Mouse (Mus musculus): ENCODE data around the gene Dennd4a. TPM values are rescaled to one million over a fixed set of nuclear protein-coding genes. Genes with fewer than 3 reads are reported as not detected.

The Dennd4a gene
- polyA plus RNA-seq (2012; rRNA removed), result 10.5 and 10.8 TPM in 2 replicates

DNA sequence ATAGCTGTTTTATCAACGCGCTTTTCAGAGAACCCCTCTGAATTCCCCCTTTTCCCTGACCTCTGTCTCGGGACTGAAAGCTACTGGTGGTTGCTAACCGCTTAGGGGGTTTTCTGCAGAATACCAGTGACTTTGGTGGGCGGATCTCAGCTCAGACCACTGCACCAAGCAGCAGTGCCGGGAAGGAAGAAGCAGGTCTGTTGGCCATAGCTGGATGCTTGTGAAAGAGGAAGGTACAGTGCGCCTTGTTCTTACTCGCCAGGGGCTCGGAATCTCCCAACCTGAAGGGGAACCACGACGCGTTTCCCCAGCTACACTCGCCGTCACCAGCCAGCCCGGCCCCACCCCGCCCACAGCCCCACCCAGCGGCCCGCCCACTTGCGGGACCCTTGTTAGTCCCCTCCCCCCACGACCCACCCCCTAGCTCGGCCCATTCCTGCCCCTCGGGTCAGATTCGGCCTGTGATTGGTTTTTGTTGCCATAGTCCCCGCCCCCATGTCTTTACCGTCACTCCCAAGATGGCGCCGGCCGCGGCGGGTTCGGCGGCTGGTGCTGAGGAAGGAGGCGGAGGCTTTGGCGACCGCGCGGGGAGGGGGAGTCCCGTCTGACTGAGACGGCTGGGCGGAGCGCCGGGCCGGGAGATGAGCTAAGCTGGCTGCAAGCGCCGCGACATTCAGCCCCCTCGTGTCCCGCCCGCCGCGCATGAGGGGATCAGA is at the start of gene Dennd4a:
Dennd4a (plus strand) TSS at position 519 of the 716 bp plus-strand sequence.
- peak; percentile 92 for DNase-seq (ENCODE audit: low spot score)

DNA sequence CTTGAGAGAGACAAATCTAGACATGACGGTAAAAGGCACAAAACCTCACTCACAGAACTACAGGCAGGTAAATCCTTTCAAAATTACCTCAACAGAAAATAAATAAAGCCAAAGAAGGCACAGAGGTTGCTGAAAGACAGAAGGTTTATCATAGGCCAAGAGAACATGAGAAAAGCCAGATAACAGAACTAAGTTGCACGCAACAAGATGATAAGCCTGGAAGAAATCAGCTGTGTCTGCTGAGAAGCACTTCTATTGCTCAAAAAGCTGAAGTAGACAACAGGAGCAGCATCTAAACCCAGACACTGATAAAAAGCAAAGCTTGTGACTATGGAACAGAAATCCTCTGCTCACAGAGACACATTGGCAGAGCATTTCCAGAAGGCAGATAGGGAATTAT is 46.3 kb upstream of the Dennd4a start:
- DNase-seq (ENCODE audit: low spot score), result no peak

DNA sequence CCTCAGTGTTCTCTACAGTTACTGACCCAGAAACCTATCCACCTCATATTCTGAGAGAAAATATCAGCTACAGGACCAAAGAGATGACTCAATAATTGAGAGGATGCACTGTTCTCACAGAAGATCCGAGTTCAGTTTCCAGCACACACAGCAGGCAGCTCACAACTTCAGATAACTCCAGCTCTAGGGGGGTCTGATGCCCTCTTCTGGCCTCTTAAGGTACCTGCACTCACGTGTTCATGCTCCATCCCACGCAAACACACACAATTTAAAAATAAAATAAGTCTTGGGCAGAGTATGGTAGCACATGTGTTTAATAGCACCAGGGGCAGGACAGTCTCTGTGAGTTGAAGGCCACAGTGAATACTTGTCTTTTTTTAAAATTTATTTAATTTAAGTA is 45.0 kb upstream of the Dennd4a start:
- DNase-seq (ENCODE audit: low spot score), result no peak

DNA sequence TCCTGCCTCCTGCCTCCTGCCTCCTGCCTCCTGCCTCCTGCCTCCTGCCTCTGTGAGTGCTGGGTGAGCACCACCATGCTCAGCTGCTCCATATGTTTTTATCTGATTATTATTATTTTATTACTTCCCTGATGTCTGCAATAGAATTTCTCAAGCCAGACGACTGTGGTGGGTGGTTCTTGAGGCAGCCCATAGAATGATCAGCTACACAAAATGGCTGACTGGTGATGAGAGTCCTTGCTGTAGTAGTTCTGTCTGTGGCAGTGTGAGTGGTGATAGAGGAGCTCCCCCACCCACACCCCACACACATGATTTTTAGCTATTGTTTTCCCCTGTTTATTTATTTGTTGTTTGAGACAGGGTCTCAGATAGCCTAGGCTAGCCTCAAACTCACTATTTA is 43.3 kb upstream of the Dennd4a start:
- no peak for DNase-seq (ENCODE audit: low spot score)

DNA sequence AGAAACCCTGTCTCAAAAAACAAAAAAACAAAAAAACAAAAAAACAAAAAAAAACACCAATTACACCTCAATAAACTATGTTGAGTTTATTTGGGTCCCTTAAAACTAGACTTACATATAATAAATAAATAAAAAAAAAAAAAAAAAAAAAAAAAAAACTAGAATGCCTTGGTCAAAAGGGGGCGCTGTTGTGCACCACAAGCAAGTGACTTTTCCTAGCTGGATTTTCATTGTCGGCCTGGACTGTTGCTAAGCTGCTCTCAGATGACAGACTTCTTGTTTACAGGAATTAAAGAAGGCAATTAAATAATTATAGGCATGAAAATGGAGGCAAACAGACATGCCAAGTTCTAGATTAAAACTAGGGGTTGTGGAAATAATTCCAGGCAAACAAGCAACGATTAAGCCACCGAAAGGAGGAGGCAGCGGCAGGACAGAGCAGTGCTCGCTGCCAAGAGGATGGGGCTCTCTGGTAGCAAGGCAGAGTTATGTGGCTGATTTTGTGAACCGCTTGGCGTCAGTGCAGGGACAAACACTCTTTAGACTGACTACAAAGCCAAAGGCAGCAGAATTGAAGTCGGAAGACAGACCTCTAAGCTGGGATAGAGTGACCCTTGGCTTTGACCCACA is 42.0 kb upstream of the Dennd4a start:
- no peak for DNase-seq (ENCODE audit: low spot score)

DNA sequence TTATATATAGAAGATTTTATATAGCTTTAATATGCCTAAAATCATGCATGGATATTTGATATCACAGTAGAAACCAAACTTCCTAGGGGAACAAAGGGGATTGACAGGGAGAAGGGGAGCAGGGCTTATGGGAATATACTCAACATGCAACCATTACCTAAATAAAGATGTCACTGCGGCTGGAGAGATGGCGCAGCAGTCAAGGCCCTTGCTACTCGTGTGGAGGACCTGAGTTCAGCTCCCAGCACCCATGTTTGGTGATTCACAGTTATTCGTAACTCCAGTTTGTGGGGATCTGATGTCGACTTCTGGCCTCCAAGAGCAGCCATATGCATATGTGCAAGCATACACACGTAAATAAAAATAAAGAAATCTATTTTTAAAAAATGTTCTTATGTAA is 41.2 kb upstream of the Dennd4a start:
- no peak for DNase-seq (ENCODE audit: low spot score)

DNA sequence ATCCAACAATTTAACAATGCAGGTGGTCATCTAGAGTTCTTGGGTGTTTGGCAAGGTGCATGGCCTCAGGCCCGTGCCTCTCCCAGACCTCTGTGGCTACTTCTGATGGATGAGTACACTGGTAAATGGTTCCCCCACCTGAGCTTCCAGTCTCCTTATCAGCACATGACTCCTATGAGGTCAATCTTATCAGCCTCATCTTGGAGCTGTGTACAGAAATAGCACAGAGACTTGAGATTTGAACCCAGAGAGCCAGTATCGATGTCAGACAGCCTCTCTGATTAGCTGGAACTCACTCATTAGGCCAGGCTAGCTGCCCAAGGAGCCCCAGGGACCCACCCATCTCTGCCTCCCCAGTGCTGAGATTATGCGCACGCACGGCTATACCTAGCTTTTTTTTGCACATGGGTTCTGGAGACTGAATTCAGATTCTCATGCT is 40.7 kb upstream of the Dennd4a start:
- DNase-seq (ENCODE audit: low spot score), result no peak

DNA sequence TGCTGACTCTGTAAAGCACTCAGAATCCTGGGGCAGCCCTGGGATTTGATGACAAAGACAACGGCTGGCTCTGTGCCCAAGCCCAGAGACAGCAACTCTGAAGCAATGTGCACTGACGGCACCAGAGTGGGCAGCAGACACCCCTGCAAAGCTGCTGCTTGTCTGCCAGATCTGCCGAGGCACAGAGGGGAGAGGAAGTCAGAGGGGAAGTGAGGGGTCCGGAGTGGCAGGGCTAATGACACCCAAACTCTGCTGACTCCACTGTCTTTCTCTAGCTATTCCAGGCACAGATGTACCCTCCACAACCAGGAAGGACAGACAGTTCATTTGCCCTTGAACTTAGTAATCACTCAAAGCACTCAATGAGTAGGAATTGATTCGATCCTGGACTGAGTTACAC is 39.9 kb upstream of the Dennd4a start:
- no peak for DNase-seq (ENCODE audit: low spot score)

DNA sequence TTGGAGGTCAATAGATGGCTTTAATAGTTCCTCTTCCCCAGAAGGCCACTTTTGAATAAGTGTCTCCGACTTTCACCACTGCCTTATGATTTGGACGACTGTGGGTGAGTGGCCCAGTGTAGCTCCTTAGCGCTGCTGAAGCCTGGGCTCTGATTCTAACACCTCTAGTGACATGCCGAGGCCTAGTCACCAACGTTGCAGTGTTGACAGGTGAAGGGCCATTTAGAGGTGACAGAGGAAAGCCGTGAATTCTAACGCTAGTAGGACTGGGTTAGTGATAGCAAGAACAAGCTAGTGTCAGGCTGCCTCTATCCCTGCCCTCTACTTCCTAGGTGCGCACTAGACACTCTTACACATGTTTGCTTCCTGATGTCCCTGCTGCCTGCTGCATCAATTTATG is 37.9 kb upstream of the Dennd4a start:
- DNase-seq (ENCODE audit: low spot score), result no peak

DNA sequence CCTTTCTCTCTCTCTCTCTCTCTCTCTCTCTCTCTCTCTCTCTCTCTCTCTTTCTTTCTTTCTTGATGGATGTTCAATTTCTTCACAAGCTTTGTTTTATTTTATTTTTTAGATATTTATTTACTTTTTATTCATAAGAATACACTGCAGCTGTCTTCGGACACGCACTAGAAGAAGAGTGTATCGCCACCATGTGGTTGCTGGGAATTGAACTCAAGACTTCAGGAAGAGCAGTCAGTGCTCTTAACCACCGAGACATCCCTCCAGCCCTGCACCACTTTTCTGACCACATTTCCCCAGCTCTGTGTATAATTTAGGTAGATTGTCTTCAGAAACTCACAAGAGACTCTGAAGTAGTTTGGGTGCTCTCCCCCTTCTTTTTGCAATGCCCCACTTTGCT is 37.2 kb upstream of the Dennd4a start:
- DNase-seq (ENCODE audit: low spot score), result no peak

DNA sequence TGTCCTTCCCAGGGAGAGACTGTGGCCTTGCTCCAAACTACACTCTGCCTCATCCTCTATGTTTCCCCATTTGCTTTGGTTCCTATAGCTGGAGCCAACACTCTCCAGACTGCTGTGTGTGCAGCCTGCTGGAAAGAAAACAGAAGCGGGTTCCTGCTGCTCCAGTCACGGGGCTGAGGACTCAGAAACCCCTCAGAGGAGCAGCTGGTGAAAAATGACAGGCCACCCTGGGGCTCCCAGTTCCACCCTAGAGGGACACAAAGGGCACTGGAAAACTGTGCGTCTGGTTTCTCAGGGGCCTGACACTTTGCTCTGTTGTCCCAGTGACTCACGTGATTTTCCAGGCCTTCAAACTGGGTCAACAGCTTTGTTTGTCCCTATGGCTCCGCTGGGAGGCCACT is 36.7 kb upstream of the Dennd4a start:
- no peak for DNase-seq (ENCODE audit: low spot score)

DNA sequence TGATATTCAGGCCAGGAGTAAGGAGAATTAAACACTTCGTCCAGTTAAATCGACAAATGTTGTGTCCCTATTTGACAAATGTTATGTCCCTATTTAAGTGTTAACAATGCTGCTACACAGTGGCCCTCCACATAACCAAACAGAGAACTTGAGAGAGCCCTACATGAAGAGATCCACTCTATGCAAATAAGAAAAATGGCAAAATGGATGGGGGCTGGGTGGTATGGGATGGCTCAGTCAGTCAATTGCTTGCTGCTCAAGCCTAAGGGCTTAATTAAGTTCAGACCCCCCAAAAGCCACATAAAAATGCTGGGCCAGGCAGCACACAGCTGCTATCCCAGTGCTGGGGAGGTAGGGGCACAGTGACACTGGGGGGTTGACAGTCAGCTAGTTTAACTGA is 36.3 kb upstream of the Dennd4a start:
- no peak for DNase-seq (ENCODE audit: low spot score)

DNA sequence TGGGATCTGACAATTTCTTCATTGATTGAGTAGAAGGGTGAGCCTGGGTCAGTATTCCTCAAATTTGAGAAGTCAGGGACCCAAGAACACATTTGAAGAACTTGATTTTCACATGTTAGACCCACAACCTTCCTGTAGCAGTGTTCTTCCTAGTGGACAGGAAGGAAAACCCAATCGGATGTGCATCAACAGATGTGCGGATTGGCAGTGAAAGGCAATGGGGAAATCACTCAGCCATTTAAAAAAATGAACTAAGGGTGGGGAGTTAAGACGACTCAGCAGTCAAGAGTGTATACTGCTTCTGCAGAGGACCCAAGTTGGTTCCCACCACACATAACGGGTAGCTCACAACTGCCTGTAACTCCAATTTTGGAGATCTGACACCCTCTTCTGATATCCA is 35.6 kb upstream of the Dennd4a start:
- no peak for DNase-seq (ENCODE audit: low spot score)

DNA sequence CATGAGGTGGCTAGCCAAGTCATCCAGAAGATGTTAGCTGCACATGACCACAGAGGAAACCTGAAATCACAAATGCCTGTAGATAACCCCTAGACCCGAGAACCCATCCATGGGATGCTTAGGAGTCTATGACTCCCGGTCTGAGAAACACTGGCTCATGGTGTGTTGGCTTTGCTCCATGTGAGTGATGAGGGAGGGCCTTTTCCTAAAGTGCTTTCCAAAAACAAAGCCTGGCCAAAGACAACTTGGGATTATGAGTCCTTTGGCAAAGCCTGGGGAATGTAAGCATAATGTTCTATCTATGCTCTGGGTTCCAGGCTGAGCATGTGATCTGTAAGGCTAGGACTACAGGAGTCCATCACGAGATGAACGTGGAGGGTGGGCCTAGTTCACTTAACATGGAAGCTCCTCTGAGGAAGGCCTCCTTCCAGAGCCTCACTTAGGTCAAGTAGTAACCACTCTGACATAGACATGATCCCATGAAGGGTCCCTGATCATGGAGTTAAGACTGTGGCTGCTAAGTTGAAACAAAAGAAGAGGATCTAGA is 33.6 kb upstream of the Dennd4a start:
- no peak for DNase-seq (ENCODE audit: low spot score)

DNA sequence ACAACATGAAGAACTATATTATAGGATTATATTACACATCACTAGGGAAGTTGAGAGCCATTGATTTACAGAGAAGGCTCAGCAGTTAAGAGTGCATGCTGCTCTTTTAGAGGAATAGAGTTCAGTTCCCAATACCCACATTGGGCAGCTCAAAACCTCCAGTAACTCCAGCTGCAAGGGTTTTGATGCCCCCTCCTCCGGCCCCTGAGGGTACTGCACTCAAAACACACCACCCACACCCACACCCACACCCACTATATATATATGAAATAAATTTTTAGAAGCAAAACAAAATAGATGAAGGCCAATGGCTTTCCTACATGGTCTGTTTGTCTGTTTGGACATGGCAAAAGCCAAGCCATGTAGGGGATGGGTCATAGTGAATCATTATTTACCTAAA is 33.0 kb upstream of the Dennd4a start:
- DNase-seq (ENCODE audit: low spot score), result no peak

DNA sequence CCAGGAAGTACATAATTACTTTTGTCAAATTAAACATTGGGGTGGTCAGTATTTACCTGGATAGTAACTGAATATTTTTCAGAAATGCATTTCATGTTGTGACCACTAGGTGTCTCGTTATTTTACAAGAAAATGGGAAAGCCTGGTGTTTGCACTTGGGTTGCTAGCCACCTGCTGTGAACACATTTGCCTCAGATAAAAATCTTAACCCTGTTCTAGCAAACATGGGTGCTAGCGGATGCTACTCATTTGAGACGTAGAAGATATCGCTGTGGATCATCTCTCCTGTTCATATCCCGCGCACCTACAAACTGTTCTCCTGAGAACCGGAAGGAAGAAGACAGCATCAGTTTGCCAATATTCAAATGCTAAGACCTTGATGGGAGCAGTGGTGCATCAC is 31.5 kb upstream of the Dennd4a start:
- DNase-seq (ENCODE audit: low spot score), result no peak

DNA sequence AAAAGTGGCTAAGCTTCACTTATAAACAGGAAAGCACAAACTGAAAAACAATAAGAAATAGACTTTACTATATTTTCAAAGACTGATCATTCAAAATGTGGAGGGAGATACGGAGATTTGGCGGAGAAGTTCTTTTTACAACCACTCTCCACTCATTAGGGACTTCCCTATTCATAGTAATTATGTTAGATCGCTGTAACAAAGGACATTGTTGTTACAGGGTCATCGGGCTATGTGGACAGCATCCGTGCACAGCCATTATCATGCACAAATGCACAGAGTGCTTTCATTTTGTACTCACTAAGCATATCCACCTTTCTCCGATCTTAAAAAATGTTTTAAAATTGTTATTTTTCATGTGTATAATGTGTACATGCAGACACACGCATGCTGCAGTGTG is 27.6 kb upstream of the Dennd4a start:
- no peak for DNase-seq (ENCODE audit: low spot score)

DNA sequence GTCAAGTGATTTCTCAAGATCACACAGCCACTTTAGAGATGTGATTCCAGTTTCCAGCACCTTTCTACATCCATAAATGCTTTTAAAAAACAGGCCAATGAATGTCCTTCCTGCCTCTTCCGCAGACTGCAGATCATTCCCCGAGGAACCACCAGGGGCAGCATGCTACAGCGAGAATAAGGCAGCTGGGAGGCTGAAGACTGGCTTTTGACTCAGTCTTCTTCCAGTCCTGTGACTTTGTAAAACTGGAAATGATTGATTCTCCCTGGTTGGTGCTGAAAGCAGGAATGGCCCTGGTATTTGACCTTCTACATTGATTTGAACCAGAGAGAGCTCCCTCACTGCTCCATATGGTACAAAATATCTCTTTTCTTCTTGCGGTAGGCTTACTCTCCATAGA is 26.3 kb upstream of the Dennd4a start:
- DNase-seq (ENCODE audit: low spot score), result no peak

DNA sequence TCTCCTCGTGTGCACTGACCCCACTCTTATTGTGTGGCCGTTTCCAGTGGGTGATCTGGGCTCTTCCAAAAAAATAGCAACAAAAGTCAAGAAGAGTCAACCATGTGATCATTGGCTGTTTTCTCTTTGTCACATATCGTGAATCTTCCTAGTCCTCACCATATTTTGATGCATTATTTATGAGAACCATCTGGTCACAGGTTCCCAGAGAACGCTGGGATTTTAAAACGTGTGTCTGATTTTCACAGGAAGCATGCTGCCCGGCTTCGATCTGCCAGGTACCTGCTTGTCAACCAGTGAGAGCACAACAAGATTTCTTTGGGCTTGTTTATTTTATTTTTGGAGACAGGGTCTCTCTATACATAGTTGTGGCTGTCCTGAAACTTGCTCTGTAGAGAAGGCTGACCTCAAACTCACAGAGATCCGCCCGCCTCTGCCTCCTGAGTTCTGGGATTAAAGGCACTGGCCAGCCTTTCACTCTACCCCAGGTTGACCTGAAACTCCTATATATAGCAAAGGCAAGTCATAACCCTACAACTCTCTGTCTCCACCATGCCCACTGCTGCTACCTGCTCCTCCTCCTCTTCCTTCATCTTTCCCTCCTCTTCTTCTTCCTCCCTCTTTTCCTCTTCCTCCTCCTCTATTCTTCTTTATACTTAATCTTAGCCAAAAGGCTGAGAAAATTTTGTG is 24.8 kb upstream of the Dennd4a start:
- DNase-seq (ENCODE audit: low spot score), result no peak

DNA sequence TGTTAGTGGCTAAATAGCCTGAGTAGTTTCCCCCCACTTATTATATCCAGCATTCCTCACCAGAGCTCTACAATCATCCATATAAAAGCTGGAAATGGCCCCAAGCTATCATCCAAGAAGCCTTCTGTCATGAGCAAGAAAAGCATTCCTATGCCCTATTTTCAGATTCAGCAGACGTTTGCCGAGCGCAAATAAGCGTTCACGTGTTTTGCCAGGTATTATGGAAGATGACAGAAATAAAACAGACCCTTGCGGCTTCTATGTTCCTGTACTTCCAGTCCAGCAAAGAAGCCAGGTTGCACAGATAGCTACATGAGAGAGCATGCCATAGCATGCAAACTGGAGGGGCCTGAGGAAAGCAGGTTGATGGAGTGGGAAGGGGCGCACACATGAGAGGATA is 23.1 kb upstream of the Dennd4a start:
- DNase-seq (ENCODE audit: low spot score), result no peak

DNA sequence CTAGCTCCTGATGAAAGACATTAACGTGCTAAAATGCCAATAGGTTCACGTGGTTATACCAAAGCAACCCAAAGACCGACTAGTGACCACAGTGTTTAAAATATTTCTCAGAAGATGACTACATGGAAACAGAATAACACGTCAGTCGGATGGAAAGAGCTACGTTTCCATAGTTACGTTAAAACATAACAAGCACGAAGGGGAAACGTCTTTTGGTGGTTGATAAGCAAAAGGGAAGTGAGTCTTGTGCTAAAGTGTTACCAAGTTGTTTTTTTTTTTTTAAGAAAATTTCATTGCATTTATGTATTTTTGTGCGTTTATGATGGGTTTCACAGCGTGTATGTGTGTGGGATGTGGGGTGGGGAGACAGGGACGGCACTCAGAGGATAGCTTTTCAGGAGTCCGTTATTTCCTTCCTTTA is 21.8 kb upstream of the Dennd4a start:
- no peak for DNase-seq (ENCODE audit: low spot score)

DNA sequence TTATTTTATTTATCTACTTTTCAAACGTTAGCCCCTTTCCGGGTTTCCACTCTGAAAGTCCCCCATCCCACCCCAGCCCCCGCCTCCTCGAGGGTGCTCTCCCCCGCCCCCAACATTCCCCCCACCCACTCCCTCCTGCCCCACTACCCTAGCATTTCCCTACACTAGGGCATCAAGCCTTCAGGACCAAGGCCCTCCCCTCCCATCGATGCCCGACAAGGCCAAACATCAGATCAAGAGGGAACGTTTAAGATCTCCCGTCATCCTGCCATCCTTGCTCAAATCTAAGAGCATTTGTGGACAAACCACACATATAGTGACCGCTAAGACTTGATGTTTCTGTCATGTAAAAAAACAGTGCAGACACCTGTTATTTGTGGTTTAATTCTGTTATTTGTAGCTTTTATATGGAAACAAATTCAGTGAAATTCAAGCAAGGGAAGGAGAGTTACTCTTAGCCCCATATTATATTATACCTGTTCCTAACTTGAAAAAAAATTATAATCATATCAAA is 21.2 kb upstream of the Dennd4a start:
- no peak for DNase-seq (ENCODE audit: low spot score)

Data from urinary bladder, adult 2 months (tissue).